Mouse (Mus musculus): ENCODE measurements around the gene Ifrd2.

Gene Ifrd2

GRCm38 (mm10) chr9:107575579-107576356 is 11.7 kb upstream of the Ifrd2 start:
- DNase-seq (ENCODE audit: low spot score in 2 of 2): no peak

- peak; percentile 72 to 73 for DNase-seq (ENCODE audit: low spot score in 2 of 2)
Measured at GRCm38 (mm10) chr9:107576357-107577107, 10.9 kb upstream of the Ifrd2 start, which contains the start of gene Hyal1. Gene Hyal1 (plus strand): TSS chr9:107576927.

- no peak for DNase-seq (ENCODE audit: low spot score in 2 of 2)
Measured at GRCm38 (mm10) chr9:107577871-107578270, 9.6 kb upstream of the Ifrd2 start.

GRCm38 (mm10) chr9:107578587-107578986 is 8.9 kb upstream of the Ifrd2 start, which contains the start of gene Naa80:
Gene Naa80 (plus strand): TSS chr9:107578887.
- DNase-seq (ENCODE audit: low spot score in 2 of 2): no peak

GRCm38 (mm10) chr9:107579023-107579900 is 8.2 kb upstream of the Ifrd2 start:
- DNase-seq (ENCODE audit: low spot score in 2 of 2): no peak

GRCm38 (mm10) chr9:107580501-107581317 is 6.7 kb upstream of the Ifrd2 start, which contains the start of gene Hyal3:
Gene Hyal3 (plus strand): TSS chr9:107580818.
- DNase-seq (ENCODE audit: low spot score in 2 of 2): peak; percentile 93 to 94

GRCm38 (mm10) chr9:107581584-107581983 is 5.9 kb upstream of the Ifrd2 start:
- DNase-seq (ENCODE audit: low spot score in 2 of 2): no peak

GRCm38 (mm10) chr9:107582509-107583062 is 4.9 kb upstream of the Ifrd2 start:
- no peak for DNase-seq (ENCODE audit: low spot score in 2 of 2)

- DNase-seq (ENCODE audit: low spot score in 2 of 2): no peak
Measured at GRCm38 (mm10) chr9:107583174-107583573, 4.3 kb upstream of the Ifrd2 start.

- DNase-seq (ENCODE audit: low spot score in 2 of 2): no peak
Measured at GRCm38 (mm10) chr9:107586504-107586903, 938 bp upstream of the Ifrd2 start.

GRCm38 (mm10) chr9:107587833-107588639 is 594 bp downstream of the Ifrd2 start:
- DNase-seq (ENCODE audit: low spot score in 2 of 2): peak; percentile 66 to 73

GRCm38 (mm10) chr9:107590058-107590772 is 2.8 kb downstream of the Ifrd2 start:
- no peak for DNase-seq (ENCODE audit: low spot score in 2 of 2)

GRCm38 (mm10) chr9:107590773-107591060 is 3.3 kb downstream of the Ifrd2 start:
- DNase-seq (ENCODE audit: low spot score in 2 of 2): no peak

GRCm38 (mm10) chr9:107593101-107593976 is 5.9 kb downstream of the Ifrd2 start:
- no peak for DNase-seq (ENCODE audit: low spot score in 2 of 2)

GRCm38 (mm10) chr9:107594281-107595062 is 7.0 kb downstream of the Ifrd2 start:
- DNase-seq (ENCODE audit: low spot score in 2 of 2): no peak

- no peak for DNase-seq (ENCODE audit: low spot score in 2 of 2)
Measured at GRCm38 (mm10) chr9:107596619-107597569, 9.5 kb downstream of the Ifrd2 start.

Data from right cerebral cortex, postnatal 10 days (tissue).